Mouse (Mus musculus): ENCODE measurements at regions not wholly inside any gene's neighbourhood (a gene's known extent, or its start where the extent isn't known, plus 50 kb on each side); places are given as distances from the start of the nearest gene placed in this dataset.
"Not testable (repeated sequence)": the region's sequence is repeated elsewhere in the genome, so short reads cannot be mapped to it uniquely, and the experiment has no call there.

DNA sequence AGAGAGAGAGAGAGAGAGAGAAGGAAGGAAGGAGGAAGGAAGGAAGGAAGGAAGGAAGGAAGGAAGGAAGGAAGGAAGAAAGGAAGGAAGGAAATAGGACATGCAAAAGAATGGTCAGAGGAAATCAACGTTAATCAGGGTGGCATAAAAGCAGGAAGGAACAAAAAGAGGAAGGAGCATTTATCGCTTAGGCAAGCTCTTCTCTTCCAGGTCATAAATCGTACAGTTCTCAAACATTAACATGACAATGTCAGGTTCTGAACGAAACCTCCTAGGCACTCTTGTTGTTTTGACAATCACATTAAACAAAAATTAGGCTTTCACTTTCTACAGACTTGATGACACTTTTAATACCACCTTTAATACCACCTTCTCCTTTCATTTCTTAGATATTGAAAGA lies 594.0 kb downstream of the Efna5 start:
- DNase-seq (ENCODE audit: low spot score in 2 of 2) = no peak

DNA sequence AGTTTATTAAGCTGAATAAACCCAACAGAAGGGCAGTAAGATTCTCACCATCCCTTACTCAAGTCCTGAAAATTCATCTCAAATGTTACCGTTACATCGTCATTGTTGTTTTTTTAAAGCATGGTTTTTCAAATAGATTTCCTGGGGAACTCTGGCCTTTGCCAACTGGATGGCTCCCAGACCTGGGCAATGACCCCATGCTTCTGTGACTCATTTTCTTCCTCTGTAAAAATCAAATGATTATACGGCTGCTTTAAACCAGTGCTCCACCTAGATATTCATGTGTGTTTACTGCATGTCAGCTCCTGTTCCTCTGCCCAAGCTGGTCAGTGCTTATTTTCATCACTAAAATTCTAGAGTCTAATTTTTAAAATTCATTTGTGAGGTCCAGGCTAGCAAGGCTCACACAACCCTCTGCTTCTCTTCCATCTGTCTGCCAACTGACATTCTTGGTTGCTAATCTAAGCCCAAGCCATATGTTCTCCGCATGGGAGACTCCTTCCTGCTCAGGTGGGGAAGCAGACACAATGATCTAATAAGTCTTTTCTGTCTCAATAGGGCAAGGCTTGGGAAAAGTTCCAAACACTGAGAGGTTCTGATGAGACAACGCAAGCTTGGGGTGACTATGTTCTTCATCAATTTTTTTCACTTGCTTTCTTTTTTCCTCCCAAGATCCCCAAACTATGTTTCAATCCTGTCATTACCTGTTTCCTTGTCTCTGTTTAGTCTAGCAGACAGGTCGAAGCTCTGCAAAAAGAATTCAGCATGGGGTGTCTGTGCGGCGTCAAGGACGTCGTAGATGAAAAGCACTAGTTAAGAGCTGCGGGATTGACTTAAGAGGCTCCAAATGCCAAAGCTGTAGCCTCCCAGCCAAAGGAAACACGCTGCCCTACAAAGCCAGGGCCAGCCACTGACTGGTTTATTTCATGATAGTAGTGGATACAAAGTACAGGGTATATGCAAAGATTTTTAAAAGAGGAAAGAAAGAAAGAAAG lies 594.7 kb downstream of the Efna5 start:
- DNase-seq (ENCODE audit: low spot score in 2 of 2) = no peak

DNA sequence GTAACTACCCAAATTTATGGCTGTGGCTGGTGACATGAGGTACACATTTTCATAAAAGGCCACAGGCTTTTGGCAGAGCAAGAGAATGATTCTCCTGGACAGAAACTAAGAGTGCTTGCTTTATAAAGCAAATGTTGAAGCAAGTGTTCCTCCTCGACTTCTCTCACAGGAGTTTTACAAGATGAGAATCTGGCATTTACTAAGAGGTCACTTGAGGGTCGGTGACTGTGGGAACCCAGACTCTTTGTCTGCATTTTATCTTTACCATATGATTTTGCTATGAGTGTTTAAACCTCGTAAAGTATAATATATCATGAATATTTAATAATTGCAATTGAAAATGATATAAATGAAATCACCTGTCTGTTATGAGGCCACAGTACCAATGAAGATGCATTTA lies 600.9 kb downstream of the Efna5 start:
- DNase-seq (ENCODE audit: low spot score in 2 of 2) = no peak

DNA sequence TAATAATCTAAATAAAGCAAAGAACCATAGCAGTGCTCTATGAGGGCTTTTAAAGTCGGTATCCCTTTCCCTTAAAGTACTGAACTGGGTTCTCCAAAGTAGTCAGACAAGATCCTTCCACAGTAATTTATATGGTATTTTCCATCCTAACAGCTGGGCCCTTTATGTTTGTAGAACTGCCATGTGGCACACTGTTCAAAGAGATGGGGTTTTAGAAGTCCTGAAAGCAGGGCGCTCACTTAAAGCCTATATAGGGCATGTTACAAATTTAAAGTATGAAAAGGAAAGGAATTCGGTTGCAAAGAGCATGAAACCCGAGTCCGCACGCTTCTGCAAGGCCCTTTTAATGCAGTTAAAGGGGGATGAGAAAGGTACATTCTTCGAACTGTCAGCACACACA lies 609.7 kb downstream of the Efna5 start:
- no peak for DNase-seq (ENCODE audit: low spot score in 2 of 2)

DNA sequence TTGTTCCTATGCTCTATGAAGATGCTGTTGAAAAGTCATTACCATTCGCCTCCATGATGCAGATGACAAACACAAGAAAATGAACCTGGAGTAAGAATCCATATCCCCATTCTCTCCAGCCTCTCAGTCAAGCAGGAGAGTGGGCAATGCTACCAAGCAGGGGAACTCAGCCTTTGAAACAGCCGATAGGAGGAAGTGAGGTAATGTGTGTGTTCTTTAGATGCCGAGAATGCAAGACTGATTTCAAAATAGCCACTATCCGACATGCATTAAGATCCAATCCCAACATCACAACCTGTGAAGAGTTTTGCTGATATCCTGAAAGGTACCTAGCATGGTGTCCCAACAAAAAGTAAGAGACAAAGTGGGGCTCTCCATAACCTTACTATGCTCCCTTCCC lies 611.8 kb downstream of the Efna5 start:
- DNase-seq (ENCODE audit: low spot score in 2 of 2) = no peak

DNA sequence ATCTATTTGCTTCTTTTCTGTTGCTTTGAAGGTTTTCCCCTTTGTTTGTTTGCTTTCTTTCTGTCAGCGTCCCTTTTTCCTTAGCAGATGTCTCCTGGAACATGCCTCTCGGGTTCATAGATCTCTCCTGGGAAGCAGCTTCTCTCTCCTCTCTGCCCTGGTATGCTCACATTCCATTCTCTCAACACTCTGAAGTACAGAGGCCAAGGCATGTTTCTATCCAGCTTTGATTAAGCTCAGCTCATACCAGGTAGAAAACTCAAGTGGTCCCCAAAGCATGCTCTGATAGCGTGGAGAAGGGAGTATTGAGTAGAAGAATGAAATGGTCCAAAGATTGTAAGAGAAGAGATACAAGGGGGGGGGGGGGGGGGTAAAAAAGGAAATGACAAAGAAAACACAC lies 627.7 kb downstream of the Efna5 start:
- no peak for DNase-seq (ENCODE audit: low spot score in 2 of 2)

DNA sequence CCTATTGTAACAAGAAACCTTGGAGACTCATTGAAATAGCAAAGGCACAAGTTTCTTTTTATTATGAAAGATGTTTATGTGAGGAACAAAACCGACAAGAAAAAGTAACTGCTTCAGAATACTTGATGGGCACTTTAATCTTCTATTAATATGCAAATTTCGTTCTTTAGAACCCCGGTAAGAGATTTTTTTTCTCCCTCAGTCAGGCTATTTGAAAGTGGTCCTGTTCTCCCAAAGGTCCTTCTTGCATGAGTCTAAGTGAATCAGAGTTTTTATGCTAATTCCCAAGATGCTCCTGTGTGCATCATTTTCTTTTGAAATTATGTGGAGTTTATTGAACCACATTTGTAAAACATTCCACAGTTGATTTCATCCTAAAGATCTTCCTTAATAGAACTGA lies 633.1 kb downstream of the Efna5 start:
- no peak for DNase-seq (ENCODE audit: low spot score in 2 of 2)

DNA sequence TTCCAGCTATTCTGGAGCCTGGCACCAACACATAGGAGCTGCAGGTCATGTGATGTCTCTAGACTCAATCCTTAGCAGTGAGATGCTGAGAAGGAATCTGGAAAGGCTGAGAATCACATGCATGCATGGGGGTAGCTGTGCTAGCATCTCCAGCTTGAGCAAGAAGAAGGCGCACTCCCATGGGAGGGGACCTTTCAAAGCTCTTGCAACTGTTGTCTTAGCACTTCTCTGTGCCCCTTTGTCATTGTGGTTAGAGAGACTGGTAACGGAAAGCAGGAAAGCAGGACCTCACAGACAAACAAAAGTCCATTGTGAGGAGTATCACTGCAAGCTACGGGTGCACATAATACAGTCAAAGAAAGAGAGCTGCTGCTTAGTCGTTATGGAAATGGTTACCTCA lies 634.5 kb downstream of the Efna5 start:
- DNase-seq (ENCODE audit: low spot score in 2 of 2) = no peak

DNA sequence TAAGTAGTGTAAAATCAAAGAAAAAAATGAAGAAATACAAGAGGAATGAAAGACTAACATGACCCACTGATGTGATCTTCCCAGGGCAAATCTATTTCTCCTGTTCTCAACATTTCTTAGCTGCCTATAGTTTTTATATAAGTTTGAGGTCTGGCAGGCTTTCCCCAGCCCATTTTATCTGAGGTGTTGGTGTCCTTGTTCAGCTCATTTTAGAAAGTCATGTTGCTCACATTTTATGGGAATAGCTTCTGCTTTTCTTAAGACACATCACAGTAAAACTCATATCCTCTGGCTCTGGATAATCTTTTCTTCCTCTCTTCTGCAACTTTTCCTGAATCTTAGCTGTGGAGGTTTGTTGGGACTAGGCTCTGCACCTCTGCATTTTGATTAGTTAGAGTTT lies 650.2 kb downstream of the Efna5 start:
- no peak for DNase-seq (ENCODE audit: low spot score in 2 of 2)

DNA sequence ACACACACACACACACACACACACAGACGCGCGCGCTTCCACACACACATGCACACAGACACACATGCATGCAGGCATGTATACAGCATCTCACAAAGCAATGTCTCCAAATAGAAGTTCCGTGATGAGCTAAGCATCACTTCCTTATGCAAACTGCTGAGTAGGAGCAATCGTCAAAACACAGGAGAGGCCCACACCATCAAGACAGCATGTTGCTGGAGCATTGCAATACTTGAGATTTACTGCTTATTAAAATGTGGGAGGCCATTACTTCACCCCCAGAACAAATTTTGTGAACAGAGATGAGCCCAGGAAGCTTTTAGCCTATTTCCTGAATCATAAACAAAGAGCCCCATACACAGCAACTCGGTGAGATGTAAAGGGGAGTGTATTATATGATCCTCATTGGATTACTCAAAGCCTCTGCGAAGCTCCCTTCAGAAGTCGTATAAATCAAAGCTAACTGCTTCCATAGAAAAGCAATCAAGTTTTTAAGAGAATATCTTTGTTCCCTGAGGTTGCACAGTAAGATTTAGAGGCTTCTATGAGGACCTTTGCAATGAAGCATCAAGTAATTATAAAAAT lies 670.6 kb downstream of the Efna5 start:
- no peak for DNase-seq (ENCODE audit: low spot score in 2 of 2)

DNA sequence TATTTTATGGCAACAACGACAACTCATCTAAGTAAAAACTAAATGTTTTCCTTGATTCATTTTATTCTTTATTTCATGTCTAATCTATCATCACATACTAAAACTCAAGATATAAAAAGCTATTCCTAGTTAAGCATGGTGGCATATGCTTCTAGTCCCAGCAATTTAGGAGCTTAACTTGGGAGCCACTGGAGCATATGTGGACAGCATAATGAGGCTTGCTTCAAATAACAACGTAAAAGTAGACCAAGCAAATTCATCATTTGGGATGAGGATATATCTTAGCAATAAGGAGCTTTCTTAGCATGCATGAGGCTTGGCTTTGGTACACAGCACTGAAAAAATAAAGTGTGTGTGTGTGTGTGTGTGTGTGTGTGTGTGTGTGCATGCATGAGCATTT lies 678.5 kb downstream of the Efna5 start:
- DNase-seq (ENCODE audit: low spot score in 2 of 2) = no peak

DNA sequence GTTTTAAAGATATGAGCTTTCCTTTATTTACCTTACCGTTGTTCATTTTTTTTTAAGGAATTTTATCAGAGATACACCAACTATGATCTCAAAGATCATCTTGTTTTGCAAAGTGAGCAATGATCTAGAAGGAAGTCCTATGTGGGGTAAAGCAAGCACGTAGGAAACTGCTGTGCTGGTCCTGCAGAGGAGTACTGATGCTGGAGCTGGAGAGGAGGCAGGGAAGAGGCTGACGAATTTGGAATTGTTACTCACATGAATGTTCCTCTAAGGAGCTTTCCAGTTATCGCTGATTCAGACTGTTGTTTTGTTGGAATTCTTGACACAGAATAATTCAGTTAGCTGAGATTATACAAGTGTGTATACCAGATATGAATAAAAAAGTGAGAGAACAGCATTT lies 680.6 kb downstream of the Efna5 start:
- DNase-seq (ENCODE audit: low spot score in 2 of 2) = no peak

DNA sequence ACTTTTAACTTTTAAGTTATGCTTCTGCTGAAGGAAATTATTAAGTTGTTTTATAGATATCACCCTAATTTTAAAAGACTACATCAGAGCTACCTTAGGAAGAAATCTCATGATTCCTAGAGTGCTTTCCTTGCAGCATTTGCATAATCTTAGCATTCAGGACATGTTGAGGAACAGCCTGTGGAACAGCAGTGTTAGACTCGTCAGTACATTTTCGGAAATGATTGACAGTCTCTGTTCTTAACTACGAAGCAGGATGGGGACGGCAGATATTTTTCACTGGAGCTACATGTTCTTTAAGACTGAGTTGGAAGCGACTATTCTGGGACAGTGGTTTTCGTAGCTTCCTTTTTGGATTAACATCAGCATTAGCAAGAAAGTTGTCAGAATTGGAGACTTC lies 681.6 kb downstream of the Efna5 start:
- no peak for DNase-seq (ENCODE audit: low spot score in 2 of 2)

DNA sequence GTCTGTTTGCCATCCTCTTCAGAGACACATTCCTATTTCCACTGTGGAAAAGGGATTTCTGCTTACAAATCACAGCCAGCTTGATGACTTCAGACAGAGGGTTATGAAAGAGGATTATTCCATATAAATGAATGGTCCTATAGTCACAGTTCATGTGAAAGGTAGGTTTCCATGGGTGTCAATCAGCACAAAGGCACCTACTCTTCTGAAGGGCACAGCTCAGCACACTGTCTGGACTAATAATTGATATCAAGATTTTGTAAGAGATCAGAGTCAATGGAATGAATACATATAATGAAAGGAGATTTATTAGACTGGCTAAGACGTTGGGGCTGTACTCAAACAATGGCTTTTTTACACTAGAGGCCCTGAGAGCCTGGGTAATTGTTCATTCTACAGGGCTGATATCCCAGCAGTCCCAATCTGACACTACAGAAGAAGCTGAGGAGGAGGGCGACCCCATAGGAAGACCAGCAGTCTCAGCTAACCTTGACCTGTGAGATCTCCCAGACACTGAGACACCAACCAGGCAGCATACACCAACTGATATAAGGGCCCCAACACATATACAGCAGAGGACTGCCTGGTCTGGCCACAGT lies 702.4 kb downstream of the Efna5 start:
- DNase-seq (ENCODE audit: low spot score in 2 of 2) = no peak

DNA sequence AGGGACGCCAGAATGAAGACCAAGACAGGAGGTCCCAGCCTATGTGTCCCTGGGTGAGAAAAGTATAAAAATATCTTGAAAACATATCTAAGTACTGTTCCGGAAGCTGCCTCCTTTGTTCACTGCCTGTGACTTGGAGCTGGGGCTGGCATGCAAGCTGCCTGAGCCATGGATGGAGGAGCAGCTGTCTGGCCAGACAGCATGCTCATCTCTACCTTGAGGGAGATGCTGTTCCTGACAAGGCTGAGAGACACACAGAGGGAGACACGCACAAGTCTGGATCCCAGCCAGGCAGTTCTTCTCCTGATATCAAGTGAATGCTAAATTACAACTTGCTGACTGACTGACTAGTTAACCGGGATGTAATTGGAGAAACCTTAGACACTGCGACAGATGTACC lies 704.8 kb downstream of the Efna5 start:
- DNase-seq (ENCODE audit: low spot score in 2 of 2) = no peak

DNA sequence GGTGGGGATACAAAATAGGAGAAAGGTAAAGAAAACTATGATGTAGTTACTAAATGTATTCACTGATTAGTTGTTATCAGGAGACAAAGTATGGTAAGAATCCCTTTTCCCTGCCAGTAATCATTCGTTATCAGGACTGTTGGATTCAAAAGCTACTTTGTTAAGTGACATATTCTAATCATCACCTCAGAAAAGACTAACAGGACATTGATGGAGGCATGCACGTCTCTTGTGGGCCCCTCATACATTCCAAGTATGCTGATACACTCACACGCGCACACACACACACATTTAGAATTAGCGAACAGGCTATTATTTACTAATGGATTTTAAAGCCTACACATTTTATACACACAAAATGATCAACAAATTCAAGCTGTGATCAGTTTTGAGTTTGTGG lies 708.8 kb downstream of the Efna5 start:
- no peak for DNase-seq (ENCODE audit: low spot score in 2 of 2)

DNA sequence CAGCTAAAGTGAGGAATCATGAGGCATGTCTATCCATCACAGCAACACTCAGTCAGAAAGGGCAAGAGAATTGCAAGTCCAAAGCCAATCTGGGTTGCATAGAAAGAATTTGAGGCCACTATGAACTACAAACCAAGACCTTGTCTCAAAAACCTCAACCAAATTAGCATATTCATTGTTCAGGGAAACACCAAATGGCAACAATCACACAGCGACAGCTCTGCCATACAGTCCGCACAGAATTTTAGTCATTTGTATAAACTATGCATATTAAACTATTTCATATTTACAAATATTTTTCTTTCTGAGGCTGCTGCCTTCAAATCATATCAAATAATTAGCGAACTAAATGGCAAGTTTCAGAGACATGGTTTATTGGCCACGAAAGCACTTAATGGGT lies 709.6 kb downstream of the Efna5 start:
- DNase-seq (ENCODE audit: low spot score in 2 of 2) = no peak

DNA sequence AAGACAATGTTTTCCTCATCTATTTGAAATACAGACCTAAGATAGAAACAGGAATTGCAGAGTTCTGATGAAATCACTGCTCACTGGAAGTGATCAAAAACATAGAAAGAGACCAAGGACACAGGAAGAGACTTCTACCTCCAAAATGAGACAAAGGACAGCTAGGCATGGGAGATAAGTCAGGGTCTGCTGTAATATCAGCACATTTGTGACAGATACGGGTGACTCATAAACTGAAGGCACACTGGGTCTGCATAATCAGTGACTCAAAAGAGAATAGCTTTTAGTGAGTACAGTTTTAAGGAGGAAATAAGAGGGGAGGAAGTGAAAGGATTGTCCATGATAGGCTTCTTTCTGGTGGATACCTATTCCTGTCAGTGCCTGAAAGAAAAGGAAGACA lies 719.7 kb downstream of the Efna5 start:
- DNase-seq (ENCODE audit: low spot score in 2 of 2) = no peak

DNA sequence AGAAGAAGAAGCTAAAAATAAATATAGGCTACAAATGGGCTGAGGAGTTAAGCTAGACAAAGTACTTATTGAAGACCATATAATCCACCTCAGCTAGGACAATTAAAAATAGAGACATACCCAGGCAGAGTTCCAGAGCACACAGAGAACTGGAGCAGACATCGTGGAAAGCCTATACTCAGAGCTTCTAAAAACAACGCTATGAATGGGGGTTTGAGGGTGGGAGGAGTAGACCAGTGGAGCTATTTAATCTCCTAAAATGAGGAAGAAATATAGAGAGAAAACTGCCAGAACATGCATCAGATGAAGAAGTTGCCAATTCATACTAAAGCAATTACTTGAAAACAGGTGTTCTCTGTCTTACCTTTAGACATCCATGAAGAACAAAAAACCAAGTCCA lies 720.8 kb downstream of the Efna5 start:
- no peak for DNase-seq (ENCODE audit: low spot score in 2 of 2)

DNA sequence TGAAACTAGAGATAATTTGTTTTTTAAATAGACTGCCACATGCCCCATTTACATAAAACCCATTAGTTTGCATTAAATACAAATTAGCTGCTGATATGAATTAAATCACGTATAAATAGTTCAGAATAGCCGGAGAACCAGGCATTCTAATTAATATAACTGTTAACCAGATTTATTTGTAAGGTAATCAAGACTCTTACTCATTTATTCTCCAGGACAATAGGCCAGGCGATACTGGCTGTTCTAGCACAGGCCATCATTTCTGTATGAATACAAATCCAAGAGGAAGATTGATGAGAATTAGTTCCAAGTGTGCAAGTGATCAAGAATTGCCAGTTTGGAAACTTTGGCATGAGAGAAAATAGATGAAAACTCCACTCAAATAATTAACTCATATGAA lies 746.1 kb downstream of the Efna5 start:
- no peak for DNase-seq (ENCODE audit: low spot score in 2 of 2)

DNA sequence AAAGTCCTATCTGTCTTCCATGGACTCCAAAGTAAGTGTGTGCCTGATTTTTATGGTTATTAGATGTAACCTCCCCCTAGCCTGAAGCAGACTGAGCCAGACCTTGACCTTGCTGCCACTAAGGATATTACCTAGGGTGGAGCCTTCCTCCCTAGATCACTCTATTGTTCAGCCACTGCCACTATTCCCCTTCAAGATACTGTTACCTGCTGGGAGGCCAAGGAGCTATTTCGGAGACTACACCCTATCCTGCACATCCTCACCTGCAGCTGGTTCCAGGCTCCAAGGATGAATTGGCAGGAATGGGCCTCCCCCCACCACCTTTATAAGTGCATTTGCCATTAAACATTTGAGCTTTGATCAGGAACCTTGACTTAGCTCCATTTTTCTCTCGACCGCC lies 769.4 kb downstream of the Efna5 start:
- not testable (repeated sequence) for DNase-seq (ENCODE audit: low spot score in 2 of 2)

DNA sequence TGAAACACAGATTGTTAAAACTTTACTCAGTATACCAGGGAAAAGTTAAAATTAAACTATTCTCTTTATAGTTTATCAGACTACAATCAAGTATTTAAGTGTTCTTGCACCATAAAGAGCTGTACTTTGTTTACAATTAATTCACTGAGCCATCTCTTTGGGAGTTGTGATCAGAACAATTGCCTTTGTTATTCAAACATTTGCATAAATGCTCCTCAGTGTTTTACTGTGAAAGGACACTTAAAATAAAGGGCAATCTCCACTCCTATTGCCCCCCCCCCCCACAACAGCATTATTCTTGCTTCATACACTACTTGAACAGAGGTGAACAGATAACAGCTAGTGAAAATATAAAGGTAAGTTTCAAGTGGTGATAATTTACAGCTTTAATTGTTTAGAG lies 772.1 kb downstream of the Efna5 start:
- DNase-seq (ENCODE audit: low spot score in 2 of 2) = no peak

DNA sequence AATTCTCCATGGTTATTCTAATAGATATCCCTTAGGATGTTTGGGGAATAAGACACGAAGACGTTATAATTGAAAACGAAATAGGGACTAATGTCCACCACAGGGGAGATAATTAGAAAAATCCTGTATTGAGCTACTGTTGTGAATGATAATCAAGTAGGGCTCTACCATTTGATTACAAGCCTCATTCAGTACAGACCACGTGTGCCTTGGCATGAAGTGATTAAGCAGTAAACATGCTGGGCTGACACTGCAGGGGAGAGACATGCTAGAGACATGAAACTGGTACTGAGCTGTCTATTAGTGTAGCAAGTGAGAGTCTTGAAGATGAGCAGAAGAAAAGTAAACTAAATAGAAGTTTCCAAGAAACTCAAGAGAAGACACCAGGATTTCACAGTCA lies 797.8 kb downstream of the Efna5 start:
- no peak for DNase-seq (ENCODE audit: low spot score in 2 of 2)

All from natural killer cell, adult 2 months (primary cell).